Mouse (Mus musculus) right cerebral cortex, postnatal 10 days (tissue): ENCODE results near the gene Ttc7b.

Source experiments
- DNase-seq, 2 experiments: peaks; one replicate each; pipeline ENCODE4 v3.0.0; 2021; ENCODE audit warnings: low spot score in 2 of 2

Gene Ttc7b

GRCm38 (mm10) chr12:100415802-100416201 lies 104.8 kb downstream of the Ttc7b start:
- no peak for DNase-seq

DNA sequence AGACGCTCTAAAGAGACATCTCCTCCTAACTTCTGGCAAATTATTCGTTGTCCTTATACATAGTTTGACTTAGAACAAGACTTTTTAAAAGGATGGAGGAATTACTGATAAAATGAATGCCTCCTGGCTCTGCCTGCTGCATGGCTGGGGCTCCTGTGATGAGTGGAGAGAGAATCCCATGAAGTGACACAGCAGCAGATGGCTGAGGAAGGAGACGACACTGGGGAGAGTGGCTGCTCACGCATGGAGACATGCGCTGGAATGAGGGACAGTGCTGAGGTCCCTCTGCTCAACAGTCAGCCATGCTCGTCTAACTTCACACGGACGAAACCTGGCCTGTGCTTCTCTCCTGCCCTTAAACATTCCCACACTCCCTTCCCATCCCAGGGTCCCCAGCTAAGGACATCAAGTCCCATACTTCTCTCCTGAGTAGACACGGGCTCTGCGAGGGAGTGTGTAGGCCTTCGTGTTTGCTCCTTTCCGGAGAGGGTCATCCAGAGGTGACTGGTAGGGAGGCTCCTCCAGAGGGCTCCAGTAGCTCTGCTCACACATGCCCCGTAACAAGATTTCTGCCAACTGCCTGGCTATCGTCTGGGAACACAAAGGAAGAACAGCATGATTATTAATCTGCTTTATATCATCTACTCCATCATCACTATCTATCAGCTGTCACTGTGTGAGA lies 105.8 kb downstream of the Ttc7b start:
- no peak for DNase-seq

DNA sequence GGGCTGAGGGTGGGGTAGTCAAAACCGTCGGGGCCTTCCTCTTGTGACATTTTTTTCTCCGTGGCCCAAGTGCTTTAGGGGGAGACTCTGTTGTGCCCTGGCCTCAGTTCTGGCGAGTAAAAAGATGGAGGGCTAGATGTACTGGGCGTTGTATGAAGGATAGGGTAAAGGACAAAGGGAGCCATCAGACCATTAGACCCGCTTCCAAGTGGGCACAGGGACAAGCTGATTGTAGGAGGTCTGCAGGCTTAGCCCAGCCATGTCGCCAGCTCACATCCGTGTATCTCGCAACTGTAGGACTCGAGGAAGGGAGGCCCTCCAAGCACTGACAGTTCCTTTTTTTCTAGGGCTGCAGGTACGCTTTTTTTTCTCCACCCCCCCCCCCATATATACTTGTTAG lies 111.9 kb downstream of the Ttc7b start:
- DNase-seq = peak in 1 of 2 experiments; percentile 21

- peak in 1 of 2 experiments; percentile 29 for DNase-seq
Measured at GRCm38 (mm10) chr12:100408143-100408542, 112.5 kb downstream of the Ttc7b start.

DNA sequence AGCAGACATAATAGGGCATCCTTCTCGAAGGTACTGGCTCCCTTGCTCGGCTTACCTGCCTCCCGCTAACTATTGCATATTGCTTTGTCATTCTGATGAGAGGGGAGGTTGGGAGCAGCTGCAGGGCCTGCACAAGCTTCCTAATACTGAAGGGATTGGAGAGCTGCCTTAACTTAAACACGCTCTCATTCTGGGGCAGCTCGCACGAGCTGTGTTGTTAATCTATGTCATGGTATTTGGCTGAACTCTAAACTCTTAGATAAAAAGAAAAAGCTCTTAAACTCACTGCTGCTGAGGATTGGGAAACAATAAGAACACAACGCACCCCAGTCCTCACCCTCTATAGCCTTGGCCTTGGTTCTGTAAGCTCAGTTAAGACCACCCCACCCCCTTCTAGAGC lies 113.3 kb downstream of the Ttc7b start:
- DNase-seq = peak in 1 of 2 experiments; percentile 8

GRCm38 (mm10) chr12:100406094-100406493 lies 114.5 kb downstream of the Ttc7b start:
- no peak for DNase-seq

- no peak for DNase-seq
Measured at GRCm38 (mm10) chr12:100405512-100406030, 115.1 kb downstream of the Ttc7b start.

- DNase-seq = no peak
Measured at GRCm38 (mm10) chr12:100404430-100404829, 116.2 kb downstream of the Ttc7b start.

GRCm38 (mm10) chr12:100403005-100403324 lies 117.7 kb downstream of the Ttc7b start:
- no peak for DNase-seq

DNA sequence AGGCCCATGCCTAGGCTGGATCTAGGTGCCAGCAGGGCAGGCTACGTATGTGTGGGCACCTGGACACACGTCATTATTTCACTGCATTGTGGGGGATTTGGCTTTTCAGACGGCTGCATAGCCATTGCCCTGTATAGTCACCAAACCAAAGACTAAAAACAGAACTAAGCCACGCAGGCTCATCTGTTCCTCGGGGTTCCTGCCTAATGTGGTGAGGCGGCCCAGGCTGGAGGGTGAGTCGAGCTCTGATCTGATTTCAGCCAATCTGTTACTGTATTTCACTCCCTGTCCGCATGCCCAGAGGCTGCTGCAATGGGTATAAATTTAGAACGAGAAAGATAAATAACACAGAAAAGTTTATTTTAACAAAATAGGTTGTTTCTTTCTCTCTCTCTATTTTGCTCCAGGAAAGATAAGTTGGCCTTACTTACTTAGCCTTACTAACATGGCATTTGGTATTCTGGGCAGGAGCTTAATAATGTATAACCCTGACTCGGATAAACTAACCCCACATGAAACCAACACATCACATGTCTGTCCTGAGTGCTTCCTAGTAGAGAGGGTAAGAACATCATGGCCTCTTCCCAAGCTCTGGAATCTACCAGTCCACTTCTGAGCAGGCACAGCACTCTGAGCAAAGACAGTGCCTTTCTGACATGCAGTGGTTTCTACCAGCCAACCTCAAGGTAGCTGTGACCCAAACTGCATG lies 118.2 kb downstream of the Ttc7b start:
- DNase-seq = peak in 1 of 2 experiments; percentile 7

GRCm38 (mm10) chr12:100400119-100400518 lies 120.5 kb downstream of the Ttc7b start:
- DNase-seq = no peak

DNA sequence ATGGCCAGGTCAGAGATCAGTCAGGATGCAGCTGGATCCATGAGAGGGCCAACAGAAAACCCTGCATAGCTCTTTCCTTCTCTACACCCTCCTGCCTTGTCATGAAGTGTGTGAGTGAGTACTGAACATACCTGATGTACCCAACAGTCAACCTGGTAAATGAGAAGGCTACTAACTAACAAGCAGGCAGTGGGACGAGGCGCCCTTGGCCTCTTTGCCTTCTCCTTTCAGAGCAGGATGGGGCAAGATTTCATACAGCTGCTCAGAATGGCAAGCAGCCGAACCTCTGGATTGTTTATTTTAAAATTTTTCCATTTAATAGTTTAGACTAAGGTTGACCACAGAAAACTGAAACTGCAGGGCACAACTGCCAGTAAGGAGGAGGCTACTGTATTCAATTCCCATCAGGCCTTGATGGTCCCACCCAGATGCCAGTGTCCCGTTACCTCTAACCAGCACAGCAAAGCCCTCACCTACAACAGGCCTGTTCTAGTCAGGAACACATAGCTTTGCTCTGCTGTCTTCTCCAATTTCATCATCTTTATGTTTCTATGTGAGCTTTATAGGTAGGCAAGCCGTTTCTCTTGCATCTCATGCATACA lies 121.4 kb downstream of the Ttc7b start:
- peak in 1 of 2 experiments; percentile 17 for DNase-seq

DNA sequence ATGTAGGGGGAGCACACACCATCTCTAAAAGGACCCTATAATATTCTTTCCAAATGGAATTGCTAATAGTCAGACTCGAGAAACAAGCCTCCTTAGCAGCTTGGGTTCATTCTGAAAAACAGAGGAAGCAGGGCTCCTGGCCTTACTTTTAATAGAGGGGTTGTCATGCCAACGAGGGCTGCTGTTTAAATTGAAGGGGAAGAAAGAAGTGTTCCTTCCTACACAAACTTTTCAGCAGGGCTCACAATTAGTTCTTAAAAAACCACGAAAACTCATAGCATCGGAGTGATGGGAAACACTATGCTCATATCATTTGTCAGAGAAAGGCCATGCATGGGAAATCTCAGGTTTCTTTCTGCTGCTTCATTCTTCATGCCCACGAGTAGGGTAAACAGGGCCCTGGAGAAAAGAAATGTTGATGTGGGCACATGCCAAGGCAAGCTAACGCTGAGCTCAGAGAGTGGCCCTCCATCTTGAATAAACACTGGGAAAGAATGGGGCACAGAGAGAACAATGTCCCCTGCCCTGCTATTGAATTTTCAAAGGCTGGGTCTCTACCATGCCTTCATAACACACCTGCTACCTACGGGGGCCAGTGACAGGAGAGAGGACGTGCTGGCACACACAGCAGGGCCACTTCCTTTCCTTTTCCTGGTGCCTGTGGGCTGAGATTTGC lies 122.2 kb downstream of the Ttc7b start:
- peak in 1 of 2 experiments; percentile 56 for DNase-seq

DNA sequence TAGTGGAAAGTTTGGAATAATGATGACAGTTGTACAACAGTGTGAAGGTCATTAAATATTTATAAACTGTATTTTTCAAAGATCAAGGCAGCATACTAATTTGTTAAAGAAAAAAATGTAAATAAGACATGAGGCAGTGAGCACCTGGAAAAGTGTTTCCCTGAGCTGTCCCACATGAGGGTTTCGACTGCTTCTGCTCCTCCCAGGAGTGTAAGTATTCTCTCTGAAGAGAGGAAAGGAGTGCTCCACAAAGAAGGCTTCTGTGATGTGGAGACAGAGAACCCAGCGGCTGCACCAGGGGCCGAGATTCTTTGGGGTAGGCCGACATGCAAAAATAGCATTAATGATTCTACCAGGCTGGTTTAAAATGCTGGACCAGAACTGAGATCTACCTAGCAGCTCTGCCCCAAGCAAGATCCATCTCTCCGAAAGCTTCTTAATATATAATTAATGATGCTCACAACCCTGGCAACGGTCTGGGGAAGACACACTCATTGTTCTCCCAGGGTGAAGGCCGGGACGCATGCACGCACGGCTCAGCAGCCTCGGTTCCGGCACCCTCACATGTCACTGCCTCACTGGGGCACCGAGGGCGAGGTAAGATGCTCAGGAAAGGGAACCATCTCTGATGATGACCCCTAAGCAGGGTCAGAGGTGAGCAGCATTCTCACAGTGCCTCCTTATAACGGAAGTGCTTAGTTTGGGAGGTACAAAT lies 123.0 kb downstream of the Ttc7b start:
- peak in 1 of 2 experiments; percentile 28 for DNase-seq

GRCm38 (mm10) chr12:100396806-100397205 lies 123.8 kb downstream of the Ttc7b start:
- DNase-seq = no peak

- peak in 1 of 2 experiments; percentile 7 for DNase-seq
Measured at GRCm38 (mm10) chr12:100393532-100393931, 127.1 kb downstream of the Ttc7b start.

- peak in 1 of 2 experiments; percentile 7 for DNase-seq
Measured at GRCm38 (mm10) chr12:100393109-100393508, 127.5 kb downstream of the Ttc7b start.

- peak in 1 of 2 experiments; percentile 27 for DNase-seq
Measured at GRCm38 (mm10) chr12:100392466-100392865, 128.2 kb downstream of the Ttc7b start.

DNA sequence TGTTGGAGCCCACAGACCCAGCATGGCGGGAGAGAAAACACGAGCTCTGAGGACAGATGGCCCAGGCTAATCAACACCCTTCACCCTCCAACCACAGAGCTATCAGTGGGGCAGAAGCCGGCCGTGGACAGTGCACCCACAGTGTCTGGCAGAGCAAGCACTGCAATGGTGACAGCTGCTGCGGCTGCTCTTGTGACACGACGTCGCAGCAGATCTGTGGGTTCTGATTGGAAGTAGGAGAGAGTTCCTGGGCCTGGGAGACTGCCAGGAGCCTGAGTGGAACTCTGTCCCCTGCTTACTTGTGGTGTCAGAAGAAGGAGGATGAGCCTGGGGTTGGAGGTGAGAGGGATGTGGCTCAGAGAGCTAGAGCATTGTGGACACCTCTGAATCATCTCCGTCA lies 128.7 kb downstream of the Ttc7b start:
- peak in 1 of 2 experiments; percentile 27 for DNase-seq

DNA sequence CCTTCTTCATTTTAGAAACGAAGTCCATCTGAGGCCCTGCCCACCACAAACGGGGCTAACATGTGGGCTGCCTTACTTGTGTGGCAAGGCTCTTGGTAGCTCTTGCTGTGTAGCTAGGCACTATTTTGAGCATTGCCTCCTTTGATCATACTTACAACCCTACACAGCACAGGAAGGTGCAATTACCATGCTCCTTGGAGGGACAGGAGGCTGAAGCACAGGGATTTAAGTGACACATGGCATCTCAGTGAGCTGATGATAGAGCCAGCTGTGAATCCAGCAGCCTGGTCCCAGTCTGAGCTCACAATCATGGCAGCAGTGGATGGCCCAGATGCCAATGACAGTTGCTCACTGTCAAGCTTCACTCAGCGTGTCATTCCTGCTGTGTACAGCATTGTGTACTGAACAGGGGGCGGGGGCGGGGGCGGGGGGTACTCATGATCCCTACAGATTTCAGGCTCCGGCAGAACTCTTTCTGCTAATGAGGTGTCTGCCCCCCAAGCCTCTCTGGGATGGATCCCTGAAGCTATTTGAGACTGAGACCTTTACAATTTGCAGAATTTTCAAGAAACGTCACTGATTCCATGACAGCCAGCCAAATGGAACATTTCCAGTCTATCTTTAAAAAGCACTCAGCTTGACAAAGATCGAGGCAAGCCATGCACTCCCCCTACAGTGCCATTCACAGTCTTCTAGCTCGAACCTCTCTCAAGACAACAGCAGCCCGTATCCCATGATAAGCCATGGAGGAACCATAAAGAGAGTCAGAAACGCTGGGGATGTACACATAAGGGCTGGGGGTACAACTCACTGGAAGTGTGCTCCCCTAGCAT lies 130.5 kb downstream of the Ttc7b start:
- DNase-seq = no peak

GRCm38 (mm10) chr12:100386259-100386658 lies 134.4 kb downstream of the Ttc7b start:
- DNase-seq = no peak
